Mouse (Mus musculus): Measurements from ENCODE around the gene Ecd.
A peak's percentile ranks its signal among the peaks of the same experiment; 100 is the strongest.

Gene Ecd

DNA sequence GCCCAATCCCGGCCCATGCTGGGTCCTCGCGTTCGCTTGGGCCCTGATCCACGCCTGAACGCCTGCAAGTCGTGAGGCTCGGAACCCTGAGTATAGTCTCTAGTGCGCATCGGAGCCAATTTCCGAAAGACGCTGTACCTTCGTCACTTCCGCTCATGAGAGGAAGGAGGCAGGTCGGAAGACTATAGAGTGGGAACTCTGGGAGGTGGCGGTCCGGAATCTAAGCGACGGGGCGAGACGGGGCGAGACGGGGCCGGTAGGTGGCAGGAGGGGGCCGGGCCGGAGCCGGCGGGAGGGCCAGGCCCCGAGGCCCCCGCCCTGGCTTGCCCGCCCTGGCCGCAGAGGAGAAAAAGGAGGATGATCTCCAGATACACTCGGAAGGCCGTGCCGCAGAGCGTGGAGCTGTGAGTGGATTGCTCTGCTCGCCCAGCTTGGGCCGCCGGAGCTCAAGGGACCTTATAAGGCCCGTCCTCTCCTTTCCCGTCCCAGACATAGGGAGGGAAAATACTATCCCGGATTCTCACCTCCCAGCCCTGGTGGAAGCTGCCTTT lies at the start of gene Ecd, which contains the start of gene Fam149b:
Ecd (minus strand) TSS at position 131 of the 551 bp plus-strand sequence.
Fam149b (plus strand) TSS at position 172 of the 551 bp plus-strand sequence.
- peak; percentile 91 for DNase-seq (ENCODE audit: low read depth in 2 of 2, low spot score in 2 of 2)

DNA sequence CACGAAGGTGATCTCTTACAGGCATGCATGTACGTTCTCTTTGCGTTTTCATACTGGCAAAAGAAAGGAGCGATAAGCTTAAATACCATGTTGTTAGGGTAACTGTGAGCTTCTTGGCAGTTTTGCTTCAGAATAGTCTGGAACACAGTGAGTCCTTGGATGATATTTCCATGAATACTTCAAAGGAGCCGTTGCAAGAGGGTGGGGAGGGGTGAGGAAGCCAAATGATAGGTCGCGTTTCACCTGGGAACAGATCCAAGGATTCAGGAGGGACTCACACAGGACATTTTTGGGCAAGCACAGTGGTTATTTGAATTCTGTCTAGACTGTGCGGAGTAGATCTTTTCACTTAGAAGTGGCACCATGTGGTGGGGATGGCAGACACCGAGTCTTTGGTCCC lies 49.3 kb upstream of the Ecd start:
- DNase-seq (ENCODE audit: low read depth in 2 of 2, low spot score in 2 of 2), result no peak

DNA sequence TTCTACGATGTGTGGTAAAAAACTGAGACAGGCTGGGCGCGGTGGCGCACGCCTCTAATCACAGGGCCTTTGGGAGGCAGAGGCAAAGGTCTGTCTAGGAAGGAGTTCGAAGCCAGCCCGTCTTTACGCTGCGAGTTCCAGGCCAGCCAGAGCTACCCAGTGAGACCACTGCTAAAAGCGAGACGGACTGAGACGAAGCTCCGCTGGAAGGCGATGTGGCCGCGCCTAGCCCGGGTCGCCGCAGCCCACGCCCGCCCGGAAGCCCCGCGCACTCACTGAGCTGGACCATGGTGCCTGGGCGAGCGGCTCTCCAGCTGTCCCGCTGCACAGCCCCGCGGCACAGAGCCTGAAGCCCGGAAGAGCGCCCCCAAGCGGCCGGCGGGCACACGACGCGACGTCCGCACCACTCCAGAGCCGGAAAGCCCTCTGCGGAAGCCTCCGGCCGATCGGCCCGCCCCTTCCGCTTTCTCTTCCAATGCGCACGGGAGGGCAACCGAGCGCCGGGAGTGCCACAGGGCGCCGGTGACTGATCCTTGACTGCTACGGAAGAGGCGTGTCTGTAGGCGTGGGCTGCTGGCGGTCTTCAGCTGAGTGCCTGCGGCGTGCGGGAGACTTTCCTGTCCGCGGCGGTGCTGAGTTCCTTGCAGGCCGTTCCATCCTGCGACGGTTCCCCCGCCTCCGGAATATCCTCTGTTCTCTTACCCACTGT lies 45.4 kb upstream of the Ecd start, which contains the start of gene Mrps16:
Mrps16 (minus strand) TSS at position 430 of the 709 bp plus-strand sequence.
- DNase-seq (ENCODE audit: low read depth in 2 of 2, low spot score in 2 of 2), result peak; percentile 88 to 90

DNA sequence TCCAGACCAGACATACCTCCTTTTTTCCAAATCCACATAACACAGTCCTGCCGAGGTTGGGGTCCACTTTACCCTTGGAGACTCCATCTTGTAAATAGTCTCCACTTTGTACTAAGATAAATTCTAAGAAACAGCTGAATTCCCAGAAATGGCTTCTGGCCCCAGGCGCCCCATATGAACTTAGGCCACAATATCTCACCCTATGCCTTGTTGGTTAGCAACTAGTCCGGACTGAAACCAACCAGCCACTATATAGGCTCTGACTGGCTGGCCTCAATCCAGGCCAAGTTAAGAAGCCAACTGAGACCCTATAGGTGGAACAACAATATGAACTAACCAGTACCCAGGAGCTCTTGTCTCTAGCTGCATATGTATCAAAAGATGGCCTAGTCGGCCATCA lies 44.4 kb upstream of the Ecd start:
- no peak for DNase-seq (ENCODE audit: low read depth in 2 of 2, low spot score in 2 of 2)

DNA sequence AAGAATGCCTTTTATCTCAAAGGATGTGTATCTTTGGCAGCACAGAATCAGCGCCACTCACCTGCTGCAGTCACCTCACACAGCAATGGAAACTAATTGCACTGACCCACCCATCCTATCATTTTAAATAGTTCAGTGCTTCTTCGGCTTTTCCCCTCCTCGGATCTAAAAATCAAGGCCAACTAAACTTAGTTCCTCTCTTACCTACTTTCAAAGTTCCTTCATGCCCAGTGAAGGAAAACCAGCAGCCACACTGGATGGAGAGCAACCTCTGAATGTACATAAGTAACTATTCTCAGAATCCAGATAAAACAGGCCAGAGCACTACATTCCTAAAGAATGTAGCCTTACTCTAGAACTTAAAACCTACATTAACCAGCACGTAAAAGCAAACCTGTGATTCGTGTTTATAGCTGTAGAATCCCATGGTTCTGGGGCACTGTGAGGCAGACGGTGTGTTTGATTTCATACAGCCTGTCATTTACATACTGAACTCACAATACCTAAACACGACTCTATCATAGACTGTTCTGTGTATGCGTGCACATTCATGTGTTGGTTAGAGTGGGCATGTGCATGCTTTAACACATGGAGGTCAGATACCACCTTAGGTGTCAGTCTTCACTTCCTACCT lies 41.6 kb upstream of the Ecd start:
- no peak for DNase-seq (ENCODE audit: low read depth in 2 of 2, low spot score in 2 of 2)

DNA sequence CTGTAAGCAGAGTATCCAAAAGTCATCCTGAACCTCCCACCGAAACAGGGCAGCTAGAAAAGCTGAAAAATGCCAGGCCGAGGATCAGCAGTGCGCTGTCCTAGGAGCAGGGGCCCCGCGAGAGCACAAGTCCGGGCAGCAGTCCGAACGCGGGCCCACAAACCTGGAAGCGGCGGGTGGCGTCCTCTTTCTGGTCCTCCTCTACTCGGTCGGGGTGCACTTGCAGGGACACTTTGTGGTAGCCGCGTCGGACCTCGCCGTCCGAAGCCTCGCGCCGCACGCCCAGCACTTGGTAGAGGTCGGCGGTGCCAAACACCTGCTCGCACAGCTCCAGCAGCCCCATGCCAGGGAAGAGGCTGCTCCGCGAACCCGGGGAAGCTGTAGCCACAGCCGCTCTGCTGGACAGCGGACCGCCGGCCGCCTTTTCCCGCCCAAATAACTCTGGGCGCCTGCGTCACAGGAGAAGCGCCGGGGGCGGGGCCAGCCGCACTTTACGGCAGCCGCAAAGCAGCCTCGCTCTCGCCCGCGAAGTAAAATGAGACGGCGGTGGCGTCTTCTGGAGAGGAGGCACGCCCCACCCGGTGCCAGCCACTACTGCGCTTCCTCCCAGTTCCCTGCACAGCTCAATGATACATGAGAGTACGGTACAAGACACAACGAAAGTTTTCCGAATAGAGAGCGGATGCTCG lies 40.7 kb upstream of the Ecd start, which contains the start of gene Dnajc9:
Dnajc9 (minus strand) TSS at position 470 of the 689 bp plus-strand sequence.
- DNase-seq (ENCODE audit: low read depth in 2 of 2, low spot score in 2 of 2), result peak; percentile 85 to 92

DNA sequence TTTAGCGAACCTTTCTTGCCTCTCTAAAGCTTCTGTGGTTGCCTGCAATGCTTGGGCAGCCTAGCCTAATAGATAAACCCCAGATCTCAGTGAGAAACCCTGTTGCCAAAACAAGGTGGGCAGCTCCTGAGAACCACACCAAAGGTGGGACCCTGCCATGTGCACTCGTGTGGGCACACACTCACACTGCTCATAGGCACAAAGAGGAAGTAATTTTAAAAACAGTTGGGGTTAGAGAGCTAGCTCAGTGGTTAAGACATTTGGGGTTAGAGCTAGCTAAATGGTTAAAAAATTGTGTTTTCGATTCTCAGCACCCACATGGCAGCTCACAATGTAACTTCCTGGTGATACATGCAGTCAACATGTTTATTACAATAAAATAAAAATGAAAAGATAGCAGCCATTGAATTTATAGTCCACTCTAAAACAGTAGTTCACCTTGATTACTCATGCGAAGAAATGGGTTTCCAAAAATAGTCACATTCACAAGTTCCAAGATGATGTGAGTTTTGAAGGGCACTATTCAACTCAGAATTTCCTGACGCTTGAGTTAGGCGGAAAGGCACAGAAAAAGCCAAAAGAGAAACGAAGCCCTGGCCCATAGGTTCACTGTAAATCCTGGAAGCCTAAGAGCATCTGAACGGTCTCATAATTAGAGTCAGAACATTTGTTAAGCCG lies 32.0 kb upstream of the Ecd start:
- DNase-seq (ENCODE audit: low read depth in 2 of 2, low spot score in 2 of 2), result peak; percentile 7 to 32

DNA sequence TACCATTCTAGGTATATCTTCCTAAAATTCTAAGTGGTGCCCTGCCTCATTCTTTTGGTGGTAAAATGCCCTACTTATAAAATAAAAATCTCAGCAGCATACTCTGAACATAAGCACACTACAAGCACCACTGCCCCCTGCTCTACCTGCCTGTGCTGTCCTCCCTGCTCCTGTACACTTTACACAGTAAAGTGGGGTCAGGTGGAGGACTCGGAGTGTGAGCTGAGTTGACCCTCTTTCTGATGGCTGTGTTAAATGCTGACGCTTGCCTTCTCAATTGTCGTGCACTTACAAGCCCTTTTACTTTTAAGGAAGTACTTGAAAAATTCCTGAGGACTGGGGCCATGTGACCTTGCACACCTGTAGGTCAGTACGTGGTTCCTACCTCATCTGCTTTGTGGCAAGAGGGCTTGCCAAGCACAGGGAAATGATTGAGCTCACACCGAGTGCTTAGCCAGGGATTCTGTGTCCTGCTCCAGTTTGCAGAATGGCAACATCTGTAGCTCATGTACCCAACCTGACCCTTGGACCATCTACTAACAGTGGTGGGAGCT lies 31.2 kb upstream of the Ecd start:
- no peak for DNase-seq (ENCODE audit: low read depth in 2 of 2, low spot score in 2 of 2)

DNA sequence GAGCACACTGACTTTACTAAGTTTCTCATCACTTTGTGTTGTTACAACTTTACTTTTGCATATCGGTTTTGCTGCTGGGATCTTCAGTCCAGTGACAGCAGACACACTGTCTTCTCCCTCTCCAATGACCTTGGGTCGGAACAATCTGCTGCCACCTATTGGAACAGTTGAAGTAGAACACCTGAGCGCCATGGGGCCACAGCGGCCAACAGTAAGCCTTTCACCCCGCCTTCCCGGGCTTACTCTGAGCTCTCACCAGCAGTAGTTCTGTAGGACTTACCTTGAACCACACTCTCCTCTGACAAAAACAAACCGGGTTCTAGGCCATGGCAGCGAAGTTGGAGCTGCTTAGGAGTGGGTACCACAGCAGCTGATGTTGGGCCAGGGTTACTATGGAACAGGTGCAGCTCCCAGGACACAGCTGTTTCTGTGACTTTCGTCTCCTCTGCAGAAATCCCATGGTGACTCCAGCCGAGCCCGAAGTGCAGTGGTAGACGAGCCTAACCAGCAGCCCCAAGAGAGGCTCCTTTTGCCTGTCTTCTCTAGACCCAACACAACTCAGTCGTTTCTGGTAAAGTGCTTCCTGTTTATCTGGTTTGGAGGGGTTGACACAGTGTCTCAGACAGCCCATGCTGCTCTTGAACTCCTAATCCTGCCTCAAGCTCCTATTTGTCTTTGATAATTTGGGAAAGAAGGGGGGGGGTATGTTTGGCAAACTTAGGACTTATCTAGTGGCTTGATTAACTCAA lies 30.6 kb upstream of the Ecd start:
- peak; percentile 59 to 68 for DNase-seq (ENCODE audit: low read depth in 2 of 2, low spot score in 2 of 2)

DNA sequence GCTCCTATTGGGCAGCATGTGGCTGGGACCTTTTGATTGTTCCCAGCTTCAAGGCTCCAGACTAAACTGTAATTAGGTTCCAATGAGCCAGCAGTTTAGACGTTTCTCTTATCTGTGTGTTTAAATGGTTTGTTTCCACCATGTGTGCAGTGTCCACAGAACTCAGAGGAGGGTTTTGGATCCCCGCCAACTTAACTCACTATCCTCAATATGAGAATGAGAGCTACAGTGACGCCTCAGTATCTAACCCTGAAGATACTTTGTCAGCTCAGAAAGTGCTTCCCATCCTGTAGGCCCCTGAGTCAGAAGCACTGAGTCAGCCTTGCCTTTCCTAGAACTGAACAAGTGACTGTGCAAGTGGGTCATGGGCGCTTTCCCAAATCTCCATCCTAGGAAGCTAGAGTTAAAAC lies 29.2 kb upstream of the Ecd start:
- DNase-seq (ENCODE audit: low read depth in 2 of 2, low spot score in 2 of 2), result no peak

DNA sequence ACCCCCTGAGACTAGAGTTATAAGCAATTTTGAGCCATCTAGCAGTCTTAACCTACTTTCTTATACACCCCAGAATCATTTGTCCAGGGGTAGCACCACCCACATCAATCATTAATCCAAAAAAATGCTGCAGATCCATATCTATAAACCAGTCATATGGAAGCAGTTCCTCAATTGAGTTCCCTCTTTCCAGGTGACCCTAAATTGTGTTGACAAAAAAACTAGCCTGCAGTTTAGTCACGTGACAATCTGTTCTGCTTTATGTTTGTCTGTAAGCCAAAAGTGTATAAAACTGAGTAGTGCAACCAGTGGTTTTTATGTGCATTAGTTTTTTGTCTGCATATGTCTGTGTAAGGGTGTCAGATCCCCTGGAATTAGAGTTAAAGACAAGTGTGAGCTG lies 23.9 kb upstream of the Ecd start:
- DNase-seq (ENCODE audit: low read depth in 2 of 2, low spot score in 2 of 2), result no peak

DNA sequence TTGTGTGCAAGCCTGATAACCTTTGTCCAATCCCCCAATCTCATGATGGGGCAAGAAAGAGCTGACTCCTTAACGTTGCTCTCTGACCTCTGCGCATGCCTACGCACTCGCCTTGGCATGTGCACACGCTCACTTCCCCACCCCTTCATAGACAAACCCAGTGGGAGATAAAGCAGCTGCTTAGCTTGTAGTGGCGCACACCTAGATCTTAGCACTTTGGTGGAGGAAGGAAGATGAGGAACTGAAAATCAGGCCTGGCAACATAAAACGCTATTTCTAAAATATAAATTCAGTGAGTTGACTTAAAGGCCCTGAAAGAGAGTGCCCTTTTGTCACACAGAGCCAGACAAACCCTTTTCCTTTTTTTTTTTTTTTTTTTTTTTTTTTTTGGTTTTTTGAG lies 22.9 kb upstream of the Ecd start:
- no peak for DNase-seq (ENCODE audit: low read depth in 2 of 2, low spot score in 2 of 2)

DNA sequence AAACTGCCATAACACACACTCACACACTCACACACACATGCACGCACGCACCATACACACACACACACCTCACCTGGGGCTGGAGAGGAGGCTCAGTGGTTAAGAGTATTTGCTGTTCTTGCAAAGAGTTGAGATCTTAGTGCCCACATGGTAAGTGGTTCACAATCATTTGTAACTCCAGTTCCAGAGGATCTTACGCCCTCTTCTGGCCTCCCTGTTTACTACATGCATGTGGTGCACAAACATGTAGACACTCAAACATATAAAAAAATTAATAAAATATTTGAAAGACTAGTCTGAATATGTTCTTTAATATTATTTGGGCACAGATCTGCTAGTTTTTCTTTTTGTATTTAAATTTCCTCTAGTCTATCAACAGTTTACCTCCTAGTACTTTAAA lies 20.4 kb upstream of the Ecd start:
- no peak for DNase-seq (ENCODE audit: low read depth in 2 of 2, low spot score in 2 of 2)

DNA sequence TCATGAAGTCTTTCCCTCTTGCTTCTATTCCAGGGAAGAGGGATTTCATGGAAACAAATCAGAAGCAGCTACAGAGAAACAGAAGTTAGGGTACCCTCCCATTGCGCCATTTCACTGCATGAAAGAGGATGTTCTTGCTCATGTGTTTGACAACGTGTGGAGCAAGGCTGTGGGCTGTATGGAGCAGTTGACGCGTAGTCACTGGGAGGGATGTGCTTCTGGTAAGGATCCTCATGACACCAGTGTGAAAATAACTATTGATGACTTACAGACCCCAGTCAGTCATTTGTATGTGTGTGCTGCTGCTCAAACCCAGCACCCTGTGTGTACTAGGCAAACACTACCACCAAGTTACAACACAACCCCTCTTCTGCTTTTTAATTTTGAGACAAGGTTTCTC lies 15.3 kb upstream of the Ecd start:
- DNase-seq (ENCODE audit: low read depth in 2 of 2, low spot score in 2 of 2), result no peak

DNA sequence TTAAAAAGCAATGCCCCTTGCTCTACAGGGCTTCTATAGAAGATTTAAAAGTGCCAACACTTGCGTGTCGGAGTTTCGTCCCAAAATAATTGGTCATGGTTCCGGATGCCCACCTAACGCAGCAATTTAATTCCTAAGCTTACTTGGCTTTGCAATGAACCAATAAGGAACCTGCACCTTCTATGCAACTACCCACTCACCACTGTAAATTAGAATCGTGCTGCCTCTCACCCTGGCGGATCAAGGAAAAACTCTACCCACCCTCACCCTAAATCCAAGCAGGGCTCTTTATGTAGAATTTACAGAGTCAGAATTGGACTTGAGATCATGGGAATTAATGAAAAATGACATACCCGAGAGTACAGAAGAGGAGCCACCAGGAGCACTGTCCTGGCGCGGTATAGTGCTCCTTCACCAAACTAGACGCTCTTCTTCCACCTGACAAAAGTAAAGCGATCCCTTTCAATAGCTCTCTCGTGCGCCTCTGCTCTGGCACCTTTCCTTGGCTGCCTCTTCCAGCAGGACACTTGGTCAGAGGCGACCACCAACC lies 405 bp downstream of the Ecd start:
- DNase-seq (ENCODE audit: low read depth in 2 of 2, low spot score in 2 of 2), result no peak

DNA sequence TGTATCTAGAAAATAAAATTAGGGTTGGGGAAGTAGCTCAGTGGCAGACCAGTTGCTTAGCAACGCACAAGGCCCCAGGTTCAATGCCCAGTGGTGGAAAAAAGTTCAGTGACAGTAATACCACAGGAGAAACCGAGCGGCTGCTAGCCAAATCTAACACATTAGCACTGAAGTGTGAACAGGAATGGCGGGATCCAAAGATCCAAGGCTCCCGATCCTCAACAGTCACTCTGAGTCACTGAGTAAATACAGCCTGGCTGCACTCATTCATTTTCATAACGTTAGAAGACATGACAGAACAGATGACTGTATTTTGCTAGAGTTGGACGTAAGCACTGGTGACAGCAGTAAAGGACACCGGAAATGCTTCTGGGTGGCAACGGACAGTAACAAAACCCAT lies 2.0 kb downstream of the Ecd start:
- no peak for DNase-seq (ENCODE audit: low read depth in 2 of 2, low spot score in 2 of 2)

DNA sequence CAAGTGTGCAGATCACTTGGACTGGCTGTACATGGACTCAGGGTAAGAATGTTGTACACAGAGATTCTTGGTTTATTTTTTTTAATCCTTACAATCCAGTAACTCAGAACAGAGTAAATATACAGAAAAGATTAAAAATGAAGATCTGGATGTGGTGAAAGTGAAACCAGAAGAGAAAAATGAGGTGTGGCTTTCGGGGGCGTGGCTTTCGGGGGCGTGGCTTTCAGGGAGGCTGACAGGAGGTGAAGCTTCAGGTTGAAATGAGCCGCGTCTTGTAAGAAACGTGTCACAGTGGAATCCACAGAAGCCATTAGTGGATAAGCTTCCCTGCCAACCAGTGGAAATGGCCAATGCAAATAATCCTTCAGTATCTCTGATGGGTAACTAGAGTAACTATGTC lies 7.1 kb downstream of the Ecd start:
- DNase-seq (ENCODE audit: low read depth in 2 of 2, low spot score in 2 of 2), result no peak

DNA sequence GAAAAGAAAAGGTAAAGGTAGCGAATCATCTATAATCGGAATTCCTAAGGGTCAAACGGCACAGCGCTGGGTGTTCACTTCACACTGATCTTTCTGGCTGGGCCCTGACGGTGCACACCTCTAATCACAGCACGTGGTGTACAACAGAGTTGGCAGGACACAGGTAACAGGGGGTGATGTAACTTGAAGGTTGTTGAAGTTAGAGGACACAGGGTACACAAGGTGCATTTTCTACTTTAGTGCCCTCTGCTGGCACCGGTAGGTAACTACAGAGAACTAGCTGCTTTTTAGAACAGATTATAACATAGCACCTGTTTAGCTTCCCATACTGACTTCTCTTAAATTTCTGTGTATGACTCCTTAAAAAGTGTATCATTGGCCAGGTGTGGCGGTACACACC lies 7.8 kb downstream of the Ecd start:
- DNase-seq (ENCODE audit: low read depth in 2 of 2, low spot score in 2 of 2), result peak; percentile 6 to 39

DNA sequence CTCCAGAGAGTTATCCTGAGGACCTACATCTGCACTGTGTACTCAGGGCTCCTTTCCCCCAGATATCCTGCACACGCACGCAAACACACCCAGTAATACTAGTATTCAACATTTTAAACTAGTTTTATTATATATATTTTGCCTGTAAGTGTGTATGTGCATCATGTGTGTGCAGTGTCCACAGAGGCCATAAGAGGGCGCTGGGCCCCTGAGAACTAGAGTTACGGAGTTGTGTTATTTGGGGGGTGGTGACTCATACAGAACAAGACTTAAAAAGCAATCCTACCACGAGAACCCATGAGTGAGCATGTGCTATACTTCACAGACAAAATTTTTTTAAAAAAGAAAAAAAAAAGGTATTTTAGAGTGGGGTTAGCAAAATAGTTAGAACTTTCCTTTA lies 8.5 kb downstream of the Ecd start:
- DNase-seq (ENCODE audit: low read depth in 2 of 2, low spot score in 2 of 2), result no peak

DNA sequence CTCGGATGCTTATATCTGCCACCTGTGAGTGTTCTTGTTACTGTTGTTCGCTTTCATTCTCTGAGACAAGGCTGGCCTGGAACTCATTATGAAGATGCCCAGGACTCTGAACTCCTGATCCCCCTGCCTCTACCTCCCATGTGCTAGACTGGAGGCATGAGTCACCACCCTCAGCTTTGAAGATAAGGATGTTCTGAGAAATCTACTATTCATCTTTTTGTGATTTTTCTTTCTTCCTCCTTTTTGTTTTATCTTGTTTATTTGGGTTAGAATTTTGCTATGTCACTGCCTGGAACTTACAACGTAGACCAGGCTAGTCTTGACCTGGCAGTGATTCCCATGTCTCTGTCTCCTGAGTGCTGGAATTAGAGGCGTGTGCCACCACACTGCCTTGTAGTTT lies 16.6 kb downstream of the Ecd start:
- DNase-seq (ENCODE audit: low read depth in 2 of 2, low spot score in 2 of 2), result no peak

Data from CD8-positive naive resting alpha-beta T cell, adult 2 months (primary cell).